Mouse (Mus musculus) kidney, embryonic 16.5 days (tissue): Measurements from ENCODE around the gene Armc5. TPM values are rescaled to one million over a fixed set of nuclear protein-coding genes. Genes with fewer than 3 reads are reported as not detected.

Experiments
- ATAC-seq: fragments of 200-750 bp; cut with Nextera tagmentation; 2 replicates; pipeline ENCODE4 v1.8.0; 2017; ENCODE audit warnings: moderate TSS enrichment; ENCODE audit not compliant: low FRiP score, low TSS enrichment
- H3K27ac ChIP-seq: fragments of 300-500 bp; sonication (generic); 2 replicates; pipeline ENCODE4 v1.5.1; 2014; ENCODE audit warnings: low read length
- H3K27me3 ChIP-seq: fragments of 300-500 bp; sonication (generic); 2 replicates; pipeline ENCODE4 v1.6.1; 2014; ENCODE audit warnings: low read length, control low read depth, mixed read lengths; ENCODE audit not compliant: insufficient read depth
- H3K36me3 ChIP-seq: fragments of 300-500 bp; sonication (generic); 2 replicates; pipeline ENCODE4 v1.6.1; 2014; ENCODE audit warnings: low read length, control low read depth, mixed read lengths; ENCODE audit not compliant: insufficient read depth
- H3K4me1 ChIP-seq: fragments of 300-500 bp; sonication (generic); 2 replicates; pipeline ENCODE4 v1.6.1; 2014; ENCODE audit warnings: low read length, control low read depth, mixed read lengths; ENCODE audit not compliant: insufficient read depth
- H3K4me2 ChIP-seq: fragments of 300-500 bp; sonication (generic); replicated peaks from 2 replicates; pipeline ENCODE4 v1.6.1; 2014; ENCODE audit warnings: low read depth, low read length
- H3K4me3 ChIP-seq: fragments of 300-500 bp; sonication (generic); 2 replicates; pipeline ENCODE4 v1.5.1; 2014; ENCODE audit warnings: mild to moderate bottlenecking, low read length
- H3K9ac ChIP-seq: fragments of 300-500 bp; sonication (generic); replicated peaks from 2 replicates; pipeline ENCODE4 v1.6.1; 2014; ENCODE audit warnings: low read length
- H3K9me3 ChIP-seq: fragments of 300-500 bp; sonication (generic); 2 replicates; pipeline ENCODE4 v1.6.1; 2016; ENCODE audit warnings: low read length, control low read depth
- WGBS: fragments of 180-500 bp; shearing (Covaris S2); extraction: QIAGEN DNeasy Blood & Tissue Kit; methylation state at CpG from one replicate; pipeline ENCODE4 v1.1.7; 2014; 5-methylcytosine and 5-hydroxymethylcytosine counted together
- polyA plus RNA-seq: library from polyadenylated mRNA; unstranded; fragments of >200 nt; fragmentation: Nextera tagmentation; extraction: Ambion mirVana; gene quantifications from 2 replicates; pipeline ENCODE4 v1.2.1, GENCODE M21; 2015

The Armc5 gene
- polyA plus RNA-seq, 1 experiment from 2014 or later: 21.7 TPM

DNA sequence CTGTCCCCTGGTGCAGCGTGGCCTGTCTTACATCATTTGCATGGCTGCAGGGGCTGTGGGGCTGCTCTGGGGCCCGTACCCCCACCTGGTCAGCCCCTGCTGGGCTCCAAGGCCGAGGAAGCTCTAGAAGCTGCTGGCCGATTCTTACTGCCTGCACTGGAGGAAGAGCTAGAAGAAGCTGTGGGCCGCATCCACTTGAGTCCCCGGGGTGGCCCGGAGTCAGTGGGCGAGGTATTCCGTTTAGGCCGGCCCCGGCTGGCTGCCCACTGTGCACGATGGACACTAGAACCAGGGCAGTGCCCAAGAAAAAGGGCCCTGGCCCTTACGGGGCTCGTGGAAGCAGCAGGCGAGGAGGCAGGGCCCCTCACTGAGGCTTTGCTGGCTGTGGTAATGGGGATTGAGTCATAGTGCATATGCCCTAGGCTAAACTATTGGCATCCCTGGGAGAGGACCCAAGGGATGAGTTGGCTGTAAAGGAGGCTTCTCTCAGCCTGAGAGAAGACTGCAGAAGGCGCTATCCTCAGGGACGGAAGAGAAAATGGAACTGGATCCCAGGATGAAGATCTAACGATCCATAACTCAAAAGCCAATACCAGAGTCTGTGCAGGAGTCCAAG is 7.4 kb downstream of the Armc5 start:
- Histone ChIP-seq H3K4me2 (no peak overlapping the region), H3K36me3 (peaks cover 53% of the 10 kb centered on the region), H3K4me3 (no peak overlapping the region), H3K27ac (no peak overlapping the region), H3K4me1 (peaks cover 21% of the 10 kb centered on the region), H3K27me3 (no peaks in the 10 kb centered on the region), H3K9ac (no peak overlapping the region), H3K9me3 (no peaks in the 10 kb centered on the region)
- no peak for ATAC-seq
- 88% methylated on average over 18 of the region's 18 CpGs for WGBS

DNA sequence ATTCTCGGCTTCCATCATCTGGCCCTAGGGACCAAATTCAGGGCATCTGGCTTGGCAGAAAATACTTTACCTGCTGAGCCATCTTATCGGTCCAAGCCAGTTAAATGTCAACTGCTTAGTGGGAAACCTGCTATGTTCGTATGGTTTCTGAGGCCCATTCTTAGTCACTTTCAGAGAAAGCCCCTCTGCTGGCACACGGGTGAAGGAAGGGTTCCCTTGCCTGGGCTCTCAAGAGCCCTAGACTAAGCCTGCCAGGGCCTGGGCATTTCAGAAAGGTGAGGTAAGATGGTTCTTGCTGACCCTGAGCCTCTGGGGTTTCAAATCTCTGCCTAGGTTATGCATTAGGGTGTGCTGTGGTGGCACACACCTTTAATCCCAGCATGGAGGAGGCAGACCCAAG is 8.4 kb downstream of the Armc5 start:
- 95% methylated on average over 4 of the region's 4 CpGs for WGBS
- peaks cover 44% of the 10 kb centered on the region for H3K36me3 ChIP-seq
- no peak overlapping the region for H3K27ac ChIP-seq
- H3K4me2 ChIP-seq: no peak overlapping the region
- no peak overlapping the region for H3K4me3 ChIP-seq
- peak overlapping the region; percentile 84 for H3K9ac ChIP-seq
- no peaks in the 10 kb centered on the region for H3K27me3 ChIP-seq
- peaks cover 21% of the 10 kb centered on the region for H3K4me1 ChIP-seq
- no peak for ATAC-seq
- no peaks in the 10 kb centered on the region for H3K9me3 ChIP-seq

DNA sequence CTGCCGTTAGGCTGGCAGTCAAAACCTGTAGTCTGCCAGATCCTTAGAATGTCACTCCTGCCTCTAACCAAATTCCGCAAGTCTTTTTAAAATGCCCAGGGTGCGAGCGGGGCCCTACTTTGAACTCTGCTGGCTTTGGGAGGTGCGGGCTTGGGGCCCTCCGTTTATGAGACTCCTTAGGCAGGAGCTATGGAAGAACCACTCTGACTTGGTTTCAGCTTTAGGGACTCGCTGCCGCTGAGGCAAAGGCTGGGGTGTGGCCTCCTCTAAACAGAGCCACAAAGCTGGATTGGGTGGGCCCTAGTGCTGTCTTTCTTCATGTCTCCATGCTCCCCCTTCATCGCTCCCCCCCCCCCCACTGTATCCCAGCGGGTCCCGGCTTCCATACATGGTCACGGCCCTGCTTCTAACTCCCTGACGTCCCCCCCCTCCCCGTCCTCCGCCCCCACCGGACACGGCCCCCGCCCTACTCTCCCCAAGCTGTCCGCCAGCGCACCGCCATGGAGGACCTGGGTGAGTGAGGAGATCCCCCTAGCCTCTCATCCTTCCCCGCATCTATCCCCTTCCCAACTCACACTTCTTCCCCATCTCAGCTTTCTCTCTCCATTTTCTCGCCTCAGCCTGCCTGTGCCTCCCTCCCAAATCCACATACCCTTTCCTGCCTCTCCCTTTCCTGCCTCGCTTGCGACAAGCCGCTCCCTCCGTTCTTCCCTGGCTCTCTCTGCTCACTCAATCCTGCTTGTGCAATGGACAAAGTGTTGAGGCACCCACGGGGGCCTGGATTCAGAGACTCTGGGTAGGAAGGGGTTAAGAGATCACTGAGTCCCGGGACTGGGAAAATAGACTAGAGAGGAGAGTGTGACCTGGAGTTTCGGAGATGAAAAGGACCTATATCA is 9.6 kb downstream of the Armc5 start, which contains the start of gene Tgfb1i1:
Gene Tgfb1i1 (plus strand): TSS at position 317 of the 896 bp plus-strand sequence.
- Histone ChIP-seq H3K4me2 (peak within 1 kb of the TSS; percentile 69), H3K4me3 (peak within 1 kb of the TSS; percentile 68), H3K36me3 (peaks cover 33% of the 10 kb centered on the region), H3K9ac (peak within 1 kb of the TSS; percentile 84), H3K27ac (peak within 1 kb of the TSS; percentile 97), H3K27me3 (no peaks in the 10 kb centered on the region), H3K9me3 (no peaks in the 10 kb centered on the region), H3K4me1 (peaks cover 23% of the 10 kb centered on the region)
- WGBS: 3% methylated on average over 24 of the region's 30 CpGs
- peak; percentile 90 for ATAC-seq

DNA sequence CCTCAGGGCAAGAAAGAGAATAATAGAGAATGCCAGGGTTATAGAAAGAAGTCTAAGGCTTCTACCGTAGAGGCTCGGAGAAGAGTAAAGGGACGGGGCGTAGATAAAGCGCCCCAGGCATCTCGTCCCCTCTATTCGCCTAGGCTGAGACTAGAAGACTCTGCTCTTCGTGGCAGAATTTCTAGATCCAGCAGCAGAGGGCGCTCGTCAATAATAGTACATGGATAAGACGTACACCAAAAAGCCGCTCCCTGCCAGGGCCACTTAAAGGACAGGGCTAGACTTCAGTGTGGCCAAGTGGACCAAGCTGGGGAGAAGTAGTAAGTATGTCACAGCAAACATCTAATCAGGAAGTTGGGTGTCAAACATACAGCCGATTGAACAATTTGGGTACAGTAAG is 10.3 kb downstream of the Armc5 start:
- Histone ChIP-seq H3K36me3 (peaks cover 28% of the 10 kb centered on the region), H3K9me3 (no peaks in the 10 kb centered on the region), H3K27ac (peak overlapping the region; percentile 97), H3K4me2 (peak overlapping the region; percentile 69), H3K4me3 (peak overlapping the region; percentile 68), H3K4me1 (peaks cover 30% of the 10 kb centered on the region), H3K9ac (peak overlapping the region; percentile 84), H3K27me3 (no peaks in the 10 kb centered on the region)
- peak; percentile 66 for ATAC-seq
- 3% methylated on average over 13 of the region's 13 CpGs for WGBS

DNA sequence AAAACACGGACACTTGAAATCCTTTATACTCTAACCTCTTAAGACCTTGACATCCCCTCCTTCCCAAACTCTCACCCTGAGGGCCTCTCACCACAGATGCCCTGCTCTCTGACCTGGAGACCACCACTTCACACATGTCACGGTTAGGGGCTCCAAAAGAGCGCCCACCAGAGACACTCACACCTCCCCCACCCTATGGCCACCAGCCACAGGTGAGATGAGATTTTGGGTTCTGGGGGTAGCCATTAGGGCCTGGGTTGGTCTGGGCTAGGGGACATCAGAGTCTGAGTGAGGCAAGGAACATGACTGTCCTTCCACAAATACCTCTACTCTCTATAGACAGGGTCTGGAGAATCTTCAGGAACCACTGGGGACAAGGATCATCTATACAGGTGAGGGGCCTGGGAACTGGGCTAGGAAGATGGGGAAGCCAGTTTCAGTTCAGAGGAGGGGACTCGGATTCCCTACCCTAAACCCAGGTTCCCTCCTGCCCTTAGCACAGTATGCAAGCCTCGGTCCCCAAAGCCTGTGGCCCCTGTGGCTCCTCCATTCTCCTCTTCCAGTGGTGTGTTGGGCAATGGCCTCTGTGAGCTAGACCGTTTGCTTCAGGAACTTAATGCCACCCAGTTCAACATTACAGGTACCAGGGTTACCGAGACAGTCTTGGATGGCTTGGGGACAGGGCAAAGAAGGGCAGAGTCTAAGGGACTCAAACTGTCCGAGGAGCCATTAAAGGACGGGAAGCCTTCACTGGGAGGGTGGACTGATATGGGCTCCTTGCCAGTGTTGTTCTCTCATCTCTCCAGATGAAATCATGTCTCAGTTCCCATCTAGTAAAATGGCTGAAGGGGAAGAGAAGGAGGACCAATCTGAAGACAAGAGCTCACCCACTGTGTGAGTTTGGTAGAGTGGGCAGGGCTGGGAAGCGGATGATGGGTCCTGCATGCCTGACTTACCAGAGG is 11.2 kb downstream of the Armc5 start:
- Histone ChIP-seq H3K27ac (no peak overlapping the region), H3K36me3 (peaks cover 20% of the 10 kb centered on the region)

DNA sequence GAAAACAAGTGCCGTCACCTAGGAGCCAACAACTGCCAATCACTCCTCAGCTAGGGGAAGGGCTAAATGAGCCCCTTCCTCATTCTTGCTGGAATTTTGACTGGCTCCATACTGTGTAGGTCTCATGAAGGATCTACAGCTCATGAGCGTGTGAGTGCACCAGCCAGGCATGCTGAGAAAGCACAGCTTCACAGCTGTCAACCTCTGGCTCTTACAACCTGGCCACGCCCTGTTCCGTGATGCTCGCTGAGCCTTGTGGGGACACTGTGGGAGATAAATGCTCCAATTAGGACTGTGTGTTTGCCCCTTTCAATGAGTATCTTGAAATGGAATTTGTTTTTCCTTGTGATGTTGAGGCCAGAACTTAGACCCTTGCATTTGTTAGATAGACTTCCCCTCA is 12.9 kb downstream of the Armc5 start:
- no peaks in the 10 kb centered on the region for H3K27me3 ChIP-seq
- H3K4me3 ChIP-seq: no peak overlapping the region
- peaks cover 34% of the 10 kb centered on the region for H3K4me1 ChIP-seq
- no peak overlapping the region for H3K9ac ChIP-seq
- H3K27ac ChIP-seq: no peak overlapping the region
- H3K36me3 ChIP-seq: peaks cover 8% of the 10 kb centered on the region
- whole genome bisulfite sequencing: 90% methylated on average over 5 of the region's 5 CpGs
- H3K4me2 ChIP-seq: no peak overlapping the region
- no peak for ATAC-seq
- no peaks in the 10 kb centered on the region for H3K9me3 ChIP-seq

More for the DNA sequence above, 11.2 kb downstream of the Armc5 start:
- Histone ChIP-seq H3K9me3 (no peaks in the 10 kb centered on the region), H3K4me1 (peaks cover 34% of the 10 kb centered on the region), H3K4me3 (peak overlapping the region; percentile 68), H3K4me2 (peak overlapping the region; percentile 69), H3K27me3 (no peaks in the 10 kb centered on the region), H3K9ac (peak overlapping the region; percentile 84)
- no peak for ATAC-seq
- WGBS: 77% methylated on average over 10 of the region's 10 CpGs

DNA sequence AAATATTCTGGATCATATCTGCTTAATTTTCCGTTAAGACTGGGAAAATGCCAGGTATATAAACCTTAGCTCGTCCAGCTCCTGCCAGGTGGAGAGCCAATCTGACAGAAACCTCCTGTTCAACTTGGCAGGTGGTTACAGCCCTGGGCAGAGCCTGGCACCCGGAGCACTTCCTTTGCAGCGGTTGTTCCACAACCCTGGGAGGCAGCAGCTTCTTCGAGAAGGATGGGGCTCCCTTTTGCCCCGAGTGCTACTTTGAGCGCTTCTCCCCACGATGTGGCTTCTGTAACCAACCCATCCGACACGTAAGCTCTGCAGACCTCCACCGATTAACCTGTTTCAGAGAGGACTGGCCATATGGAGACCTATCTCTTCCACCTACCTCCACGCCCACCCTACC is 14.8 kb downstream of the Armc5 start:
- Histone ChIP-seq H3K4me2 (peak overlapping the region; percentile 52), H3K27me3 (no peaks in the 10 kb centered on the region), H3K36me3 (peaks cover 4% of the 10 kb centered on the region), H3K4me1 (peaks cover 22% of the 10 kb centered on the region), H3K9ac (peak overlapping the region; percentile 36; the same call in 1 of the 2 replicates), H3K4me3 (peak overlapping the region; percentile 29), H3K9me3 (no peaks in the 10 kb centered on the region), H3K27ac (no peak overlapping the region)
- ATAC-seq: no peak
- 41% methylated on average over 12 of the region's 12 CpGs for WGBS

DNA sequence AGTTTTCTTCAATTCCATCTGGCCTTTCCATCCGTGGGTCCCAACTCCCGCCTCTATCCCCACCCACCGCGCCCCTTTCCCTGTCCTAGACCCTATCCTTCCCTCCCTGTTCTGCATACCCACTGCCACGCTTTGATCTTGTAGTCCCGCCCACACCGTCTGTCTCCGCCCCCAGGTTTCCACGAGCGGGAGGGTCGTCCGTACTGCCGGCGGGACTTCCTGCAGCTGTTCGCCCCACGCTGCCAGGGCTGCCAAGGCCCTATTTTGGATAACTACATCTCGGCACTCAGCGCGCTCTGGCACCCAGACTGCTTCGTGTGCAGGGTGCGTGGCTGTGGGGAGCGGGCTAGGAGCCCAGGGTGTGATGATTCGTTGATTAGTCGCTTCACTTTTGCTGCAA is 15.5 kb downstream of the Armc5 start:
- H3K4me1 ChIP-seq: peaks cover 22% of the 10 kb centered on the region
- H3K27ac ChIP-seq: no peak overlapping the region
- 13% methylated on average over 23 of the region's 24 CpGs for WGBS
- peaks cover 4% of the 10 kb centered on the region for H3K36me3 ChIP-seq
- no peaks in the 10 kb centered on the region for H3K9me3 ChIP-seq
- H3K27me3 ChIP-seq: no peaks in the 10 kb centered on the region
- ATAC-seq: no peak
- H3K4me3 ChIP-seq: peak overlapping the region; percentile 29
- peak overlapping the region; percentile 52 for H3K4me2 ChIP-seq
- H3K9ac ChIP-seq: peak overlapping the region; percentile 36; the same call in 1 of the 2 replicates

DNA sequence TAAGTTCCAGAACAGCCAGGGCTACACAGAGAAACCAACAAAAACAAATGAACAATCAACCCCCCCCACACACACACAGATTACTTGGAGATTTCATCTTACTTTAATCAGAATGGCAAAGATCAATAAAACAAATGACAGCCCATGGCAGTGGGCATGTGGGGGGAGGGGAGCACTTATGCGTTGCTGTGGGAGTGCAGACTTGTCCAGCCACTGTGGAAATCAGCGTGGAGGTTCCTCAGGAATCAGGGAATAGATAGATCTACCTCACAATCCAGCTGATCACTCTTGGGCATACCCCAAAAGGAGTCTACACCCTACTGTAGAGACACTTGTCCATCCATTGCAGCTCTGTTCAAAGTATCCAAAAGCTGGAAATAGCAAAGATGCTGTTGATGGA is 17.8 kb downstream of the Armc5 start:
- Histone ChIP-seq H3K36me3 (no peaks in the 10 kb centered on the region; the same call in none of the 2 replicates), H3K4me3 (no peak overlapping the region), H3K27ac (no peak overlapping the region), H3K9ac (no peak overlapping the region), H3K4me1 (peaks cover 13% of the 10 kb centered on the region), H3K27me3 (no peaks in the 10 kb centered on the region), H3K9me3 (no peaks in the 10 kb centered on the region), H3K4me2 (no peak overlapping the region)
- no peak for ATAC-seq
- WGBS: 49% methylated on average over 2 of the region's 2 CpGs
